Mouse (Mus musculus) ES-E14 (cell line): ENCODE data around the gene Trim3. TPM values are rescaled to one million over a fixed set of nuclear protein-coding genes. Genes with fewer than 3 reads are reported as not detected.

Source experiments
- DNase-seq: peaks from one replicate; pipeline ENCODE4 v3.0.0-alpha.2; 2013; ENCODE audit warnings: low read depth, low spot score
- H3K27ac ChIP-seq: 2 replicates; pipeline ENCODE4 v1.5.1; 2012; ENCODE audit warnings: low read depth, mild to moderate bottlenecking, low read length, moderate library complexity, mixed read lengths; ENCODE audit not compliant: poor library complexity, insufficient read depth, severe bottlenecking
- H3K36me3 ChIP-seq: 2 replicates; pipeline ENCODE4 v1.6.1; 2012; ENCODE audit warnings: mild to moderate bottlenecking, low read length, moderate library complexity, mixed read lengths; ENCODE audit not compliant: control insufficient read depth, poor library complexity, insufficient read depth, severe bottlenecking
- H3K4me1 ChIP-seq, 2 experiments: fragments of 150-350 bp in 1 of 2; sonication (generic) in 1 of 2; 2 replicates each; pipeline ENCODE4 v1.6.1; 2012; ENCODE audit warnings: low read length in 2 of 2, mild to moderate bottlenecking in 1 of 2, mixed read lengths in 1 of 2; ENCODE audit not compliant: control insufficient read depth in 2 of 2, insufficient read depth in 2 of 2, poor library complexity in 1 of 2
- H3K4me3 ChIP-seq, 2 experiments: fragments of 150-350 bp in 1 of 2; sonication (generic) in 1 of 2; 2 replicates each; pipeline ENCODE4 v1.5.1; 2012; ENCODE audit warnings: low read length in 2 of 2, low read depth in 1 of 2, mild to moderate bottlenecking in 1 of 2, mixed read lengths in 1 of 2; ENCODE audit not compliant: insufficient read depth in 1 of 2, poor library complexity in 1 of 2, severe bottlenecking in 1 of 2
- H3K9ac ChIP-seq: 2 replicates; pipeline ENCODE4 v1.6.1; 2012; ENCODE audit warnings: low read depth, mild to moderate bottlenecking, low read length, mixed read lengths; ENCODE audit not compliant: poor library complexity, insufficient read depth, severe bottlenecking
- H3K9me3 ChIP-seq: fragments of 150-350 bp; sonication (generic); 2 replicates; pipeline ENCODE4 v1.6.1; 2012; ENCODE audit warnings: low read depth, mild to moderate bottlenecking, low read length; ENCODE audit not compliant: control insufficient read depth, insufficient read depth
- CHD2 ChIP-seq: IDR thresholded peaks from 2 replicates; pipeline ENCODE4 v1.6.1; 2014; ENCODE audit warnings: mild to moderate bottlenecking, low read depth, low read length, inconsistent platforms
- HCFC1 ChIP-seq: IDR thresholded peaks from 2 replicates; pipeline ENCODE4 v1.6.1; 2012; ENCODE audit warnings: low read length, inconsistent platforms, borderline replicate concordance; ENCODE audit not compliant: insufficient read depth
- MAFK ChIP-seq: IDR thresholded peaks from 2 replicates; pipeline ENCODE4 v1.6.1; 2014; ENCODE audit warnings: mild to moderate bottlenecking, low read depth, low read length, inconsistent platforms; ENCODE audit not compliant: insufficient read depth
- ZC3H11A ChIP-seq: IDR thresholded peaks from 2 replicates; pipeline ENCODE4 v1.6.1; 2012; ENCODE audit warnings: low read depth, mild to moderate bottlenecking, inconsistent platforms, low read length, borderline replicate concordance
- ZNF384 ChIP-seq: IDR thresholded peaks from 2 replicates; pipeline ENCODE4 v1.6.1; 2012; ENCODE audit warnings: low read depth, low read length, inconsistent platforms
- in situ Hi-C, 2 experiments: fragments of 600-800 bp; cut with MboI; formaldehyde crosslinking; loops; one replicate each; pipeline ENCODE4 v1.15.1; 2025; ENCODE audit warnings: low sequenced_read_pairs in 2 of 2, inconsistent platforms in 1 of 2; ENCODE audit not compliant: unreplicated experiment in 2 of 2
- total RNA-seq: library from RNA; depleted of rRNA; stranded (reverse); fragments of 300-350 nt; gene quantifications from 2 replicates; pipeline ENCODE4 v1.2.3, GENCODE M21; 2012

The Trim3 gene
- total RNA-seq, 1 experiment, result 28.5 TPM

DNA sequence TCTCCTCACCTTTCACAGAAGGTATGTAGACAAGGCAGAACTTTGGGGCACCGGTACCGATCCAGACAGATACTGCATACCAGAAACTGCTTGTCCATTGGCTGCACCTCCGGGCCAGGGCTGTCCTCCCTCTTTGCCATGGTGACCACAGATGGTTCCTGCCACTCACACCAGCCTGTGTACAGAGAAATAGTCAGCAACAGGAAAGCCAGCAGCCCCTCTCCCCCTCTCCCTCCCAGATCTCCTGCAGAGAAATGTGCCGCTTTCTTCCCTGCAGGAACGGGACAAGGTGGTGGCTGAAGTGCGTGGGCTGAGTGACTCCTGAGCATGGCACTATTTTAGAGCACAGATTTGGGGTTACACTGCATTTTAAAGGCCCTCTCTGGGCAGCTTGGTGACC lies 8.0 kb downstream of the Trim3 start:
- in situ Hi-C loops, result no loop called here
- TF ChIP-seq CHD2 (no peak), HCFC1 (no peak), MAFK (no peak), ZC3H11A (no peak), ZNF384 (no peak)
- no peaks in the 10 kb centered on the region for H3K9me3 ChIP-seq
- peaks cover 4% of the 10 kb centered on the region; the same call in 1 of the 2 replicates for H3K36me3 ChIP-seq
- H3K4me1 ChIP-seq, result peaks cover 0 to 4% of the 10 kb centered on the region in 2 experiments; a peak in 1 of 4 replicates
- no peak for DNase-seq
- H3K9ac ChIP-seq, result no peak overlapping the region
- no peak overlapping the region for H3K27ac ChIP-seq
- H3K4me3 ChIP-seq, result no peak overlapping the region

- Histone ChIP-seq H3K36me3 (peaks cover 31% of the 10 kb centered on the region), H3K9me3 (no peaks in the 10 kb centered on the region)
- in situ Hi-C loops, result no loop called here
Observed at GRCm38 (mm10) chr7:105621646-105622292, 11.6 kb downstream of the Trim3 start.

GRCm38 (mm10) chr7:105621053-105621452 lies 12.3 kb downstream of the Trim3 start:
- Histone ChIP-seq H3K36me3 (peaks cover 31% of the 10 kb centered on the region), H3K9me3 (no peaks in the 10 kb centered on the region), H3K27ac (no peak overlapping the region), H3K4me3 (no peak overlapping the region), H3K9ac (no peak overlapping the region), H3K4me1 (peaks cover 0 to 4% of the 10 kb centered on the region in 2 experiments; a peak in 1 of 4 replicates)
- DNase-seq, result no peak
- no peak for TF ChIP-seq MAFK
- TF ChIP-seq ZC3H11A, result no peak
- no peak for TF ChIP-seq HCFC1
- TF ChIP-seq ZNF384, result no peak
- no peak for TF ChIP-seq CHD2
- in situ Hi-C loops, result no loop called here

More at GRCm38 (mm10) chr7:105621646-105622292, 11.6 kb downstream of the Trim3 start:
- TF ChIP-seq CHD2 (no peak), ZNF384 (no peak), ZC3H11A (no peak), HCFC1 (no peak), MAFK (no peak)
- DNase-seq, result no peak
- H3K4me1 ChIP-seq, result peaks cover 0 to 4% of the 10 kb centered on the region in 2 experiments; a peak in 1 of 4 replicates
- H3K27ac ChIP-seq, result no peak overlapping the region
- H3K9ac ChIP-seq, result no peak overlapping the region
- H3K4me3 ChIP-seq, result no peak overlapping the region

GRCm38 (mm10) chr7:105619701-105620100 lies 13.7 kb downstream of the Trim3 start:
- Histone ChIP-seq H3K36me3 (peaks cover 30% of the 10 kb centered on the region), H3K27ac (no peak overlapping the region), H3K4me1 (no peaks in the 10 kb centered on the region), H3K9me3 (no peaks in the 10 kb centered on the region), H3K4me3 (no peak overlapping the region), H3K9ac (no peak overlapping the region)
- in situ Hi-C loops, result no loop called here
- TF ChIP-seq MAFK (no peak), CHD2 (no peak), ZC3H11A (no peak), HCFC1 (no peak), ZNF384 (no peak)
- no peak for DNase-seq
